16 mouse cellular contexts compared by ENCODE assay signal in the genomic region with DNA sequence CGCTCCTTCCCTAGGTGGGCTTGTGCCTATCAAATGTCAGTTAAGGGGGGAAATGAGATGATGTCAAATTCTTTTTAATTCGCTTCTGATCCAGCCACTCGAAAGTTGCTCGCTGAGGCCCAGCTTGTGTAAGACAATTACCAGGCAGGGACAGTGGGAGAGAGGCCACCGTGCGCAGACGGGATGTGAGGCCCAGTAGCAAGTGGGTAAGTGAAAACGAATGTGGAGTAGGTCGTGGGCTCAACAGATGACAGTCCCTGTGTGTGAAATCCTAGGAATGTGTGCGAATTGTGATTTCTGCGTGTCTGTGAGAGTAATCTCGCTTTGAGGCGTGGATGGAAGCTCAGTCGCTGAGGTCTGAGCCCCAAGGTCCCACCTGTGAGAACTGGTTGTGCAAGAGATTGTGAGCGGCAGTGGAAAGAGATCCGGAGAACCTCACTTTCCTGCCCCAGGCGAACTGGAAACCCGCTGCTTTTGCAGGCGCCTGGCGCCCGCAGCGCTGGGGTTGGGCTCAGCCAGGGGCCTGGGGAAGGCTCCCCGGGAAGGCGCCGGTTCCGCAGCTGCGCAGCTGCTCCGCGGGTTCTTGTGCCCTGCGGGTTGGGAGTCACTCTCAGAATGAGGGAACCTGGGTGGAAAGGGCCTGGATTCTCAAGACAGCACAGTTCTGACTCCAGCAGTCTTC. TPM values are rescaled to one million over a fixed set of nuclear protein-coding genes. Genes with fewer than 3 reads are reported as not detected.
A peak's percentile ranks its signal among the peaks of the same experiment; 100 is the strongest.
DNase-seq lines count a peak whose midpoint lies in the region; ATAC-seq lines count a peak whose summit lies in the region.
"Had no signal": no experiment of that assay in that cellular context is flagged by ENCODE, and none has a peak within 500 bp of the region (broad histone marks: within the 10 kb centered on the region; RNA-seq: fewer than 3 reads in every experiment).

No protein-coding gene starts in this region.

- H3K4me1 ChIP-seq in heart, embryonic 16.5 days (ENCODE audit: control insufficient read depth, insufficient read depth, low read length), result peaks cover 7% of the 10 kb centered on the region

- peak overlapping the region; percentile 57 for H3K9ac ChIP-seq in heart, embryonic 16.5 days (ENCODE audit: low read length)

- H3K4me3 ChIP-seq in heart, embryonic 16.5 days (ENCODE audit: low read length), result peak overlapping the region; percentile 31

- no peaks in the 10 kb centered on the region for H3K9me3 ChIP-seq in heart, embryonic 16.5 days (replicated peaks; ENCODE audit: control insufficient read depth, low read length)

- WGBS in heart, embryonic 16.5 days, result 16% methylated on average over 30 of the region's 30 CpGs

- H3K27ac ChIP-seq in heart, embryonic 16.5 days (ENCODE audit: low read length), result peak overlapping the region; percentile 21; the same call in 1 of the 2 replicates

- peak; percentile 23 for DNase-seq in adrenal gland, postnatal 10 days
- no peak for DNase-seq in adrenal gland, adult 18-20 months (ENCODE audit: low spot score in 2 of 2)
- no peak for DNase-seq in heart, adult 9 months (ENCODE audit: low spot score in 2 of 2)
- DNase-seq in retina, embryonic 14.5 days (ENCODE audit: low spot score), result peak; percentile 19
- no peak for DNase-seq in retina, postnatal 1 day
- DNase-seq in cerebellum, adult 9-11 months, result no peak
- DNase-seq: cerebellum, postnatal 10 days; gastrocnemius, postnatal 36 days; kidney, adult 11 months; lung, postnatal 36 days had no signal

- ATAC-seq in heart, embryonic 16.5 days (replicated peaks; ENCODE audit: extremely low read depth, insufficient read depth, low FRiP score), result no peak
- no peak for ATAC-seq in monocyte, adult 5-6 weeks (replicated peaks; ENCODE audit: insufficient number of reproducible peaks, low FRiP score, low TSS enrichment, poor library complexity, severe bottlenecking)

- peak overlapping the region; percentile 54 for H3K4me2 ChIP-seq in heart, embryonic 16.5 days (ENCODE audit: low read depth, low read length)

- H3K36me3 ChIP-seq in heart, embryonic 16.5 days (ENCODE audit: control insufficient read depth, insufficient read depth), result no peaks in the 10 kb centered on the region

- H3K27me3 ChIP-seq in heart, embryonic 16.5 days (ENCODE audit: control insufficient read depth, insufficient read depth, low read length), result peaks cover 68% of the 10 kb centered on the region

RNA-seq across cellular contexts. Expression of a gene that starts 0.8 kb away (rescaled TPM):
- total RNA-seq in adrenal gland, postnatal 10 days (2021), result 10 to 100 TPM; 10.2 to 17.2 TPM
- 1 to 10 TPM; 6.7 to 9.4 TPM for total RNA-seq in adrenal gland, adult 18-20 months (2021)
- polyA plus RNA-seq in heart, embryonic 16.5 days (2015; fragmentation: Nextera tagmentation; extraction: Ambion mirVana), result 7.9 and 9.7 TPM in 2 replicates
- not detected in 3 replicates for total RNA-seq in monocyte, adult 5-6 weeks (2017)
- total RNA-seq: gastrocnemius, postnatal 36 days; layer of hippocampus, adult 8-10 months; left cerebral cortex, postnatal 36 days had no signal
- polyA plus RNA-seq: brain, embryonic 14.5 days; forebrain, embryonic 11.5 days had no signal

RNA-seq across cellular contexts. Expression of a gene that starts 32.0 kb away (rescaled TPM):
- 10 to 100 TPM; 36.4 to 36.6 TPM for total RNA-seq in adrenal gland, postnatal 10 days (2021)
- 10 to 100 TPM; 48.5 to 62.8 TPM for total RNA-seq in adrenal gland, adult 18-20 months (2021)
- 5.7 and 7.6 TPM in 2 replicates for polyA plus RNA-seq in heart, embryonic 16.5 days (2015; fragmentation: Nextera tagmentation; extraction: Ambion mirVana)
- total RNA-seq in monocyte, adult 5-6 weeks (2017), result 24.3 to 39.7 TPM (median 38.7 TPM) in 3 replicates

Comparison
In these comparisons a context has a peak if more than half of its experiments do, and no peak if none do; other contexts are left out.
1. DNase-seq: peak in adrenal gland, postnatal 10 days (single experiment) and retina, embryonic 14.5 days (single experiment); none in adrenal gland, adult 18-20 months (0 of 2), heart, adult 9 months (0 of 2), retina, postnatal 1 day (single experiment) and cerebellum, adult 9-11 months (single experiment).